Comparison of ENCODE assay signal across 9 mouse cellular contexts in the genomic region with DNA sequence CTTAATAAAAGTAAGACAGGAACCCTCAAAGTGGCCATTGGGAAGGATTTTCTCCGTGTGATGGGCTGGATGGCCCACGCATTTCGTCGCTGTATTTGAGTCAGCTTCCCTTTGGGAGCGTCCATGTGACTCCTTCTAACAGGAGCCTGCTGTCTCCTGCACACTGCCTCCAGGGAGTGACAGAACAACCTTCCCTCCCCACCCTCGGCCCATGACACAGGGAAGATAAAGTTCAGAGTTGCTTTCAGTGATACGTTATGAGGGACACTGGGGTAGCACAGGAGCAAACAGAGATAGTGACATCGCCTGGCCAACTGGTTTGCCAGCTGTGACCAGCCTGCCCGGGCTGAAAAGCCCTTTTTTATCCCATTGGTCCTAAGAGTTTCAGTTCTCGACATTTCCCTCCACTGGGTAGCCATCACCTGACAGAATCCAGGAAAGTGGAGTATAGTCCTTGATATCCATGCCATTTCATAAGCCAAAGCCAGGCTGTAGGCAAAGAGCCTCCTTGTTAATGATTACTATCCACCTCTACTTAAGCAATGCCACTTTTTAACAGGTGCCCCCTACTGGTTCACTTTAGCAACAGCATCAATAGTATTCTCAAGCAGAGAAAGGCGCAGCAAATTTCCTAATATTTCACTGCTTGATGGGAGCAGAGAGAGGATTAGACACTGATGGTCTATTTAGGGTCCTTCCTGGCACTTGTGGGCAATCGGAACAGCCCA.
A peak's percentile ranks its signal among the peaks of the same experiment; 100 is the strongest.
DNase-seq lines count a peak whose midpoint lies in the region; ATAC-seq lines count a peak whose summit lies in the region.
"Had no signal": no experiment of that assay in that cellular context is flagged by ENCODE, and none has a peak within 500 bp of the region (broad histone marks: within the 10 kb centered on the region; RNA-seq: fewer than 3 reads in every experiment).

No protein-coding gene starts in this region.

- peak; percentile 24 for DNase-seq in adrenal gland, postnatal 14 days
- no peak for DNase-seq in adrenal gland, adult 18-20 months (ENCODE audit: low spot score in 2 of 2)
- DNase-seq in kidney, adult 11 months = peak; percentile 47
- peak; percentile 36 for DNase-seq in A20 (ENCODE audit: low read depth, low spot score)
- peak; percentile 47 to 57 for DNase-seq in kidney, adult 8-10 months
- DNase-seq in urinary bladder, postnatal 10 days (ENCODE audit: low spot score) = no peak

- H3K9me3 ChIP-seq in kidney, embryonic 16.5 days (ENCODE audit: low read length) = no peaks in the 10 kb centered on the region
- H3K9me3 ChIP-seq: hindbrain, embryonic 12.5 days had no signal

- H3K36me3 ChIP-seq in kidney, embryonic 16.5 days (ENCODE audit: insufficient read depth, low read length) = no peaks in the 10 kb centered on the region
- H3K36me3 ChIP-seq: hindbrain, embryonic 12.5 days had no signal

- no peak overlapping the region for H3K4me3 ChIP-seq in kidney, embryonic 16.5 days (ENCODE audit: low read length)
- H3K4me3 ChIP-seq: hindbrain, embryonic 12.5 days had no signal

- peaks cover 15% of the 10 kb centered on the region; the same call in 1 of the 2 replicates for H3K4me1 ChIP-seq in kidney, embryonic 16.5 days (ENCODE audit: insufficient read depth, low read length)

- no peaks in the 10 kb centered on the region for H3K27me3 ChIP-seq in kidney, embryonic 16.5 days (ENCODE audit: insufficient read depth, low read length)

- no peak overlapping the region for H3K9ac ChIP-seq in kidney, embryonic 16.5 days (replicated peaks; ENCODE audit: low read length)
- H3K9ac ChIP-seq: hindbrain, embryonic 12.5 days had no signal

- no peak overlapping the region for H3K4me2 ChIP-seq in kidney, embryonic 16.5 days (replicated peaks; ENCODE audit: low read depth, low read length)
- H3K4me2 ChIP-seq: hindbrain, embryonic 12.5 days had no signal

- H3K27ac ChIP-seq in kidney, embryonic 16.5 days (ENCODE audit: low read length) = no peak overlapping the region
- H3K27ac ChIP-seq: hindbrain, embryonic 12.5 days had no signal

- 64% methylated on average over 12 of the region's 12 CpGs for WGBS in kidney, embryonic 16.5 days

- ATAC-seq in kidney, embryonic 16.5 days (ENCODE audit: low FRiP score, low TSS enrichment) = no peak
- ATAC-seq in monocyte, adult 5-6 weeks (replicated peaks; ENCODE audit: insufficient number of reproducible peaks, low FRiP score, low TSS enrichment, poor library complexity, severe bottlenecking) = no peak

Comparison
In these comparisons a context has a peak if more than half of its experiments do, and no peak if none do; other contexts are left out.
1. DNase-seq: peak in adrenal gland, postnatal 14 days (single experiment), kidney, adult 11 months (single experiment), A20 (single experiment) and kidney, adult 8-10 months (2 of 2); none in adrenal gland, adult 18-20 months (0 of 2) and urinary bladder, postnatal 10 days (single experiment).